Mouse (Mus musculus) CH12.LX (cell line): ENCODE data around the gene 1700086D15Rik. TPM values are rescaled to one million over a fixed set of nuclear protein-coding genes. Genes with fewer than 3 reads are reported as not detected.

Experiments used
- DNase-seq: peaks from one replicate; pipeline ENCODE4 v3.0.0-alpha.2; 2013; ENCODE audit errors: extremely low read depth
- H3K27ac ChIP-seq: 2 replicates; pipeline ENCODE4 v1.5.1; 2012; ENCODE audit warnings: low read depth, mild to moderate bottlenecking, control low read depth, moderate library complexity; ENCODE audit not compliant: insufficient read depth
- H3K27me3 ChIP-seq: replicated peaks from 2 replicates; pipeline ENCODE3; 2012; ENCODE audit warnings: inconsistent platforms
- H3K36me3 ChIP-seq, 2 experiments: replicated peaks in 1 of 2; 2 replicates each; pipeline versions ENCODE3 to v1.6.1; 2012; ENCODE audit warnings: inconsistent platforms in 1 of 2, low read length in 1 of 2, mild to moderate bottlenecking in 1 of 2, mixed read lengths in 1 of 2, moderate library complexity in 1 of 2; ENCODE audit not compliant: control insufficient read depth in 1 of 2, insufficient read depth in 1 of 2
- H3K4me1 ChIP-seq, 2 experiments: 2 replicates each; pipeline ENCODE4 v1.6.1; 2012; ENCODE audit warnings: inconsistent platforms in 1 of 2, moderate library complexity in 1 of 2; ENCODE audit not compliant: insufficient read depth in 2 of 2, control insufficient read depth in 1 of 2
- H3K4me2 ChIP-seq: 2 replicates; pipeline ENCODE4 v1.6.1; 2012; ENCODE audit warnings: low read depth, mild to moderate bottlenecking, control low read depth; ENCODE audit not compliant: poor library complexity, insufficient read depth, severe bottlenecking
- H3K4me3 ChIP-seq, 3 experiments: fragments of 150-350 bp in 1 of 3; sonication (generic) in 1 of 3; replicated peaks in 1 of 3; 2 replicates each; pipeline versions ENCODE3 to v1.5.1; 2011 to 2012; ENCODE audit warnings: low read depth in 2 of 3, low read length in 2 of 3, mild to moderate bottlenecking in 2 of 3, moderate library complexity in 2 of 3, control low read depth in 1 of 3, improper control_type of control experiment in 1 of 3, inconsistent platforms in 1 of 3, mixed read lengths in 1 of 3; ENCODE audit not compliant: poor library complexity in 1 of 3
- H3K79me2 ChIP-seq: replicated peaks from 2 replicates; pipeline ENCODE4 v1.6.1; 2012; ENCODE audit warnings: mild to moderate bottlenecking, moderate library complexity; ENCODE audit not compliant: control insufficient read depth, poor library complexity, insufficient read depth, severe bottlenecking; ENCODE audit errors: extremely low read depth
- H3K9ac ChIP-seq: 2 replicates; pipeline ENCODE4 v1.6.1; 2012; ENCODE audit warnings: low read depth, mild to moderate bottlenecking, control low read depth, moderate library complexity; ENCODE audit not compliant: insufficient read depth
- H3K9me3 ChIP-seq: replicated peaks from 2 replicates; pipeline ENCODE3; 2012; ENCODE audit warnings: low read length, inconsistent platforms, mixed read lengths
- CHD1 ChIP-seq: IDR thresholded peaks from 2 replicates; pipeline ENCODE4 v1.6.1; 2012; ENCODE audit warnings: low read depth, low read length, improper control_type of control experiment, inconsistent platforms
- CHD2 ChIP-seq: IDR thresholded peaks from 2 replicates; pipeline ENCODE4 v1.6.1; 2011; ENCODE audit warnings: low read length, improper control_type of control experiment
- CTCF ChIP-seq, 2 experiments: IDR thresholded peaks in 1 of 2; conservative IDR thresholded peaks in 1 of 2; 2 replicates each; pipeline ENCODE4 v1.5.1; 2011 to 2012; ENCODE audit warnings: low read depth in 2 of 2, low read length in 2 of 2, improper control_type of control experiment in 1 of 2, inconsistent platforms in 1 of 2, mild to moderate bottlenecking in 1 of 2, moderate library complexity in 1 of 2
- E2F4 ChIP-seq: IDR thresholded peaks from 2 replicates; pipeline ENCODE4 v1.6.1; 2011; ENCODE audit warnings: low read depth, low read length, improper control_type of control experiment; ENCODE audit not compliant: insufficient replicate concordance
- ETS1 ChIP-seq: conservative IDR thresholded peaks from 2 replicates; pipeline ENCODE4 v1.6.1; 2012; ENCODE audit warnings: low read depth, mild to moderate bottlenecking, inconsistent platforms, low read length, improper control_type of control experiment, moderate library complexity
- GABPA ChIP-seq: IDR thresholded peaks from 2 replicates; pipeline ENCODE4 v1.6.1; 2012; ENCODE audit warnings: low read depth, low read length, improper control_type of control experiment, inconsistent platforms; ENCODE audit not compliant: insufficient replicate concordance
- HCFC1 ChIP-seq: IDR thresholded peaks from 2 replicates; pipeline ENCODE4 v1.6.1; 2012; ENCODE audit warnings: low read depth, mild to moderate bottlenecking, inconsistent platforms, low read length, improper control_type of control experiment
- JUND ChIP-seq: conservative IDR thresholded peaks from 2 replicates; pipeline ENCODE4 v1.6.1; 2011; ENCODE audit warnings: low read depth, low read length, improper control_type of control experiment
- MAZ ChIP-seq: IDR thresholded peaks from 2 replicates; pipeline ENCODE4 v1.6.1; 2012; ENCODE audit warnings: low read depth, mild to moderate bottlenecking, inconsistent platforms, low read length, improper control_type of control experiment, moderate library complexity
- MEF2A ChIP-seq: IDR thresholded peaks from 2 replicates; pipeline ENCODE4 v1.6.1; 2014; ENCODE audit warnings: low read depth, mild to moderate bottlenecking, inconsistent platforms, low read length, improper control_type of control experiment, borderline replicate concordance
- MXI1 ChIP-seq: IDR thresholded peaks from 2 replicates; pipeline ENCODE4 v1.6.1; 2011; ENCODE audit warnings: mild to moderate bottlenecking, low read depth, low read length, improper control_type of control experiment
- MYC ChIP-seq: IDR thresholded peaks from 2 replicates; pipeline ENCODE4 v1.6.1; 2011; ENCODE audit warnings: low read depth, mild to moderate bottlenecking, improper control_type of control experiment, low read length
- NELFE ChIP-seq: IDR thresholded peaks from 2 replicates; pipeline ENCODE4 v1.6.1; 2011; ENCODE audit warnings: low read depth, low read length, improper control_type of control experiment
- NRF1 ChIP-seq: IDR thresholded peaks from 2 replicates; pipeline ENCODE4 v1.6.1; 2014; ENCODE audit warnings: low read depth, mild to moderate bottlenecking, inconsistent platforms, low read length, improper control_type of control experiment, moderate library complexity
- POLR2A ChIP-seq: IDR thresholded peaks from 2 replicates; pipeline ENCODE4 v1.6.1; 2011; ENCODE audit warnings: low read depth, mild to moderate bottlenecking, improper control_type of control experiment, low read length
- RAD21 ChIP-seq: IDR thresholded peaks from 2 replicates; pipeline ENCODE4 v1.6.1; 2011; ENCODE audit warnings: low read depth, mild to moderate bottlenecking, low read length, improper control_type of control experiment, moderate library complexity
- SMC3 ChIP-seq: IDR thresholded peaks from 2 replicates; pipeline ENCODE4 v1.6.1; 2011; ENCODE audit warnings: low read depth, low read length, improper control_type of control experiment
- TCF12 ChIP-seq: IDR thresholded peaks from 2 replicates; pipeline ENCODE4 v1.6.1; 2014; ENCODE audit warnings: low read depth, mild to moderate bottlenecking, inconsistent platforms, low read length, improper control_type of control experiment
- UBTF ChIP-seq: IDR thresholded peaks from 2 replicates; pipeline ENCODE4 v1.6.1; 2012; ENCODE audit warnings: low read depth, mild to moderate bottlenecking, inconsistent platforms, low read length, improper control_type of control experiment, moderate library complexity
- USF1 ChIP-seq: IDR thresholded peaks from 2 replicates; pipeline ENCODE4 v1.6.1; 2014; ENCODE audit warnings: low read depth, mild to moderate bottlenecking, inconsistent platforms, low read length, improper control_type of control experiment
- USF2 ChIP-seq: conservative IDR thresholded peaks from 2 replicates; pipeline ENCODE4 v1.6.1; 2011; ENCODE audit warnings: low read depth, low read length, improper control_type of control experiment
- ZC3H11A ChIP-seq: IDR thresholded peaks from 2 replicates; pipeline ENCODE4 v1.6.1; 2012; ENCODE audit warnings: low read depth, mild to moderate bottlenecking, inconsistent platforms, low read length, improper control_type of control experiment
- ZKSCAN1 ChIP-seq: IDR thresholded peaks from 2 replicates; pipeline ENCODE4 v1.6.1; 2012; ENCODE audit warnings: low read depth, inconsistent platforms, low read length, improper control_type of control experiment, borderline replicate concordance
- ZMIZ1 ChIP-seq: IDR thresholded peaks from 2 replicates; pipeline ENCODE4 v1.6.1; 2012; ENCODE audit warnings: low read depth, mild to moderate bottlenecking, inconsistent platforms, low read length, improper control_type of control experiment
- ZNF384 ChIP-seq: IDR thresholded peaks from 2 replicates; pipeline ENCODE4 v1.6.1; 2012; ENCODE audit warnings: low read depth, low read length, improper control_type of control experiment, inconsistent platforms
- dilution Hi-C: fragments of 300-500 bp; cut with MboI; formaldehyde crosslinking; loops from 2 replicates; pipeline ENCODE4 v1.14.3; 2020; ENCODE audit warnings: low sequenced_read_pairs; ENCODE audit not compliant: extremely low pct_unique_long_range_greater_than_20kb, extremely low pct_ligation_motif_present
- in situ Hi-C: fragments of 300-500 bp; cut with MboI; formaldehyde crosslinking; loops from 3 replicates; pipeline ENCODE4 v1.14.3; 2019; ENCODE audit warnings: low sequenced_read_pairs, low pct_ligation_motif_present, low pct_unique_long_range_greater_than_20kb, mixed read lengths
- polyA plus RNA-seq: library from polyadenylated mRNA; unstranded; fragments of >175 nt; gene quantifications from 2 replicates; pipeline ENCODE4 v1.2.1, GENCODE M21; 2012; ENCODE audit warnings: low read depth; ENCODE audit not compliant: insufficient read length
- total RNA-seq, 2 experiments: library from RNA; depleted of rRNA; stranded (reverse); fragments of 300-350 nt in 1 of 2; fragments of >200 nt in 1 of 2; gene quantifications; 2 replicates each; pipeline ENCODE4 v1.2.3; 2012 to 2014

The 1700086D15Rik gene
- total and polyA plus RNA-seq, 3 experiments = not detected

DNA sequence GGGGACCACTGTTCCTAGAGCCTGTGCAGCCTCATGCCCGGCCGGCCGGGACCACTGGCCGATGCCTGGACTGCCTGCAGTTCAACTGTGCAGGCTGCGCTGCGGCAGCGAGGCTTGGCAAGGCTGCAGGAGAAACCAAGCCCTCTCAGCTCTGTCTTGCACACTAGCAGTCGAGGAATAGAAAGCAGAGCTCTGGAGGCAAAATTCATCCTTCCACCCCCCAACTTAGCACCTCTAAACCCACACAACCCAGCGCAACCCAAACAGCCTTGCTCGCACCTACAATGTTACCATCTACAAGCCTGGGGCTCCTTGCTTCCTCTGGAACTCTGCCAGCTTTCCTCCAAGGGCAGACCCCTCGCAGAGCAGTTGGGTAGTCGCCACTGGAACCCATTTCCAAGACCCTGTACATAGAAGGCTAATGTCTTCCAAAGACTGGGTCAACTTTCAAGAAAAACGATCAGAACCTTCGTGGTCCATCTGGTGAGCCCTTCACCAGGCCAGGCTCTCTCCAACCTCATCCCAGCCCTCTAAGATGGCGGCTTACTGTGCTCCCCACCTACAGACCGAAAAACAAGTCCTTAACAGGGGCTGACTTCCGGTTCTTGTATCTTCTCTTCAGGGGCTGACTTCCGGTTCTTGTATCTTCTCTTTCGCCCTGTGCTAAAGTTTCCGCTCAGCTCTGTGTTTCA, 1.6 kb downstream of the 1700086D15Rik start:
- in situ Hi-C loops = no loop called here

DNA sequence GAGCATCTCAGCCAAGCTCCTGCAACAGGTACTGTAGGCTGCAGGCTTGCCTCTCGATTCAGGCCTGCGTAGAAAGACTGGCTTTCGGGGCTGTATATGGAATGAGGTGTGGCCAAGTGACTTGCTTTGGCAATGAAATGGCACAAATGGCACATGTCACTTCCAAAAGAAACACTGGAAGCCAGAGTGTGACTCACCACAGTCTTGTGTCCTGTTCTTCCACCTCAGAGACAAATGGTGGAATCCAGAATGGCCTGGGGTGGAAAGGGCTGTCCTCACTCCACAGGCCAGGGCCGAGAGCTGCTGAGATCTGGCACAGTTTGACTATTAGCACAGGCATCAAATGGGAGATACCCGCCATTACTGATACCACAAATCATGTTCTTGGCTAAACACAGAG, 6.7 kb downstream of the 1700086D15Rik start:
- Histone ChIP-seq H3K9ac (no peak overlapping the region), H3K79me2 (no peaks in the 10 kb centered on the region), H3K27ac (no peak overlapping the region), H3K36me3 (no peaks in the 10 kb centered on the region), H3K4me1 (no peaks in the 10 kb centered on the region), H3K4me3 (no peak overlapping the region), H3K4me2 (no peak overlapping the region), H3K9me3 (no peaks in the 10 kb centered on the region), H3K27me3 (no peaks in the 10 kb centered on the region)
- DNase-seq = no peak
- dilution Hi-C loops = no loop called here
- in situ Hi-C loops = no loop called here
- no peak for TF ChIP-seq NRF1
- TF ChIP-seq SMC3 = no peak
- no peak for TF ChIP-seq RAD21
- no peak for TF ChIP-seq CTCF (conservative IDR thresholded peaks at IDR 0.05 in 1 of 2, IDR thresholded peaks at IDR 0.05 in 1 of 2; ENCODE audit: low read depth in 2 of 2, low read length in 2 of 2)
- TF ChIP-seq ZMIZ1 = no peak
- TF ChIP-seq MXI1 = no peak
- no peak for TF ChIP-seq JUND
- no peak for TF ChIP-seq USF2
- no peak for TF ChIP-seq GABPA
- no peak for TF ChIP-seq MEF2A
- TF ChIP-seq E2F4 = no peak
- no peak for TF ChIP-seq HCFC1
- TF ChIP-seq POLR2A = no peak
- TF ChIP-seq MYC = no peak
- TF ChIP-seq ZC3H11A = no peak
- TF ChIP-seq ETS1 = no peak
- TF ChIP-seq ZNF384 = no peak
- no peak for TF ChIP-seq TCF12
- no peak for TF ChIP-seq NELFE
- no peak for TF ChIP-seq ZKSCAN1

More for the DNA sequence above, 1.6 kb downstream of the 1700086D15Rik start:
- no peak overlapping the region for H3K4me3 ChIP-seq
- no peaks in the 10 kb centered on the region for H3K79me2 ChIP-seq
- no peak overlapping the region for H3K27ac ChIP-seq
- H3K4me2 ChIP-seq = no peak overlapping the region
- peaks cover 4% of the 10 kb centered on the region for H3K9me3 ChIP-seq
- DNase-seq = no peak
- H3K9ac ChIP-seq = no peak overlapping the region
- no peaks in the 10 kb centered on the region for H3K27me3 ChIP-seq
- TF ChIP-seq UBTF = no peak
- TF ChIP-seq MXI1 = no peak
- no peak for TF ChIP-seq NRF1
- TF ChIP-seq NELFE = no peak
- no peak for TF ChIP-seq CHD1
- TF ChIP-seq JUND = no peak
- TF ChIP-seq USF1 = no peak
- no peak for TF ChIP-seq MAZ
- TF ChIP-seq ZNF384 = no peak
- no peak for TF ChIP-seq ZMIZ1
- no peak for TF ChIP-seq CHD2
- H3K36me3 ChIP-seq = no peaks in the 10 kb centered on the region
- no peaks in the 10 kb centered on the region for H3K4me1 ChIP-seq
- dilution Hi-C loops = no loop called here
